ENCODE assay signal across 8 mouse cellular contexts in the genomic region with DNA sequence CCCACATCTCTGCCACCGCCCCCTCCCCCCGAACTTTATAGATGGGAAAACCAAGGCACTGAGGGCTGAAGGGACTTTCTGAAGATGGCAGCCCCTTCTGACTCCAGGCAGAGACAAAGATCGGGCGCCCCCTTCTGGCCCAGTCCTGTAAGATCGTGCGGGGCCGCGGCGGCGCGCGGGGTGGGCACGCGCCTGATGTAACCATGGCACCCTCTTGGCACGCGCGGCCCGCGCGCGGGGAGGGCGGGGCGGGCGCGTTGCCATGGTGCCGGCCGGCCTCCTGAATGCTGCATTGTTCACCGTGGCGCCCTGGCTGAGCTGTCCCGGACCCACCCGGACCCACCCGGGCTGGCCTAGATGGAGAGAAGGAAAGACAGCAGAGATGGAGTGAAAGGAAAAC. TPM values are rescaled to one million over a fixed set of nuclear protein-coding genes. Genes with fewer than 3 reads are reported as not detected.
DNase-seq lines count a peak whose midpoint lies in the region; ATAC-seq and TF ChIP-seq lines count a peak whose summit lies in the region.

No protein-coding gene starts in this region.

- WGBS in forebrain, embryonic 13.5 days: under 1% methylated on average over 32 of the region's 32 CpGs
- WGBS in heart, postnatal 0 days: under 1% methylated on average over 32 of the region's 32 CpGs
- WGBS in liver, embryonic 14.5 days (ENCODE audit: insufficient replicate concordance): under 1% methylated on average over 32 of the region's 32 CpGs
- under 1% methylated on average over 32 of the region's 32 CpGs for WGBS in stomach, embryonic 15.5 days

- peak; percentile 77 to 85 for DNase-seq in CD8-positive naive resting alpha-beta T cell, adult 2 months (ENCODE audit: low read depth in 2 of 2, low spot score in 2 of 2)
- DNase-seq in heart, postnatal 0 days (ENCODE audit: low spot score): peak; percentile 79
- DNase-seq in kidney, postnatal 36 days: peak; percentile 88 to 95
- DNase-seq in liver, embryonic 14.5 days (ENCODE audit: low read depth in 3 of 3, low spot score in 3 of 3): peak; percentile 55 to 64 (median 59)
- peak; percentile 97 for DNase-seq in neural tube, embryonic 10.5 days (ENCODE audit: extremely low spot score, low spot score)

- TF ChIP-seq EP300 in heart, postnatal 0 days (IDR thresholded peaks at IDR 0.05; ENCODE audit: low read depth): no peak
- no peak for TF ChIP-seq EP300 in liver, embryonic 14.5 days (IDR thresholded peaks at IDR 0.05; ENCODE audit: low read depth)

- TF ChIP-seq CTCF in heart, postnatal 0 days (IDR thresholded peaks at IDR 0.05; ENCODE audit: low read depth): peak; percentile 81
- TF ChIP-seq CTCF in liver, embryonic 14.5 days (IDR thresholded peaks at IDR 0.05; ENCODE audit: low read depth): peak; percentile 83

- H3K9me3 ChIP-seq in forebrain, embryonic 13.5 days (replicated peaks): no peaks in the 10 kb centered on the region
- H3K9me3 ChIP-seq in heart, postnatal 0 days (replicated peaks; ENCODE audit: control insufficient read depth, low read length): no peaks in the 10 kb centered on the region
- no peaks in the 10 kb centered on the region for H3K9me3 ChIP-seq in liver, embryonic 14.5 days (ENCODE audit: control insufficient read depth, low read length)
- no peaks in the 10 kb centered on the region for H3K9me3 ChIP-seq in stomach, embryonic 15.5 days

- H3K27ac ChIP-seq in forebrain, embryonic 13.5 days: peak overlapping the region; percentile 71
- H3K27ac ChIP-seq in heart, postnatal 0 days (ENCODE audit: low read depth): no peak overlapping the region
- H3K27ac ChIP-seq in liver, embryonic 14.5 days: no peak overlapping the region
- H3K27ac ChIP-seq in stomach, embryonic 15.5 days: no peak overlapping the region

- peak; percentile 26 for ATAC-seq in cerebellum, adult (ENCODE audit: insufficient number of reproducible peaks, low FRiP score, low TSS enrichment)
- peak; percentile 79 for ATAC-seq in forebrain, embryonic 13.5 days
- ATAC-seq in heart, postnatal 0 days (ENCODE audit: insufficient read depth, low read depth): peak; percentile 78
- peak; percentile 55 for ATAC-seq in liver, embryonic 14.5 days (ENCODE audit: insufficient read depth)
- ATAC-seq in stomach, embryonic 15.5 days (ENCODE audit: insufficient read depth, low FRiP score, low read depth): peak; percentile 82

- H3K4me3 ChIP-seq in forebrain, embryonic 13.5 days: peak overlapping the region; percentile 20
- H3K4me3 ChIP-seq in heart, postnatal 0 days (ENCODE audit: low read depth, low read length): peak overlapping the region; percentile 27
- peak overlapping the region in 1 of 2 experiments; percentile 42; a peak in 2 of 4 replicates for H3K4me3 ChIP-seq in liver, embryonic 14.5 days (ENCODE audit: insufficient read depth in 1 of 2, low read depth in 2 of 2, low read length in 2 of 2)
- H3K4me3 ChIP-seq in stomach, embryonic 15.5 days (replicated peaks): peak overlapping the region; percentile 32

- peak overlapping the region; percentile 28 for H3K9ac ChIP-seq in forebrain, embryonic 13.5 days
- no peak overlapping the region for H3K9ac ChIP-seq in heart, postnatal 0 days (replicated peaks; ENCODE audit: low read depth, low read length)
- peak overlapping the region; percentile 7; the same call in 1 of the 2 replicates for H3K9ac ChIP-seq in liver, embryonic 14.5 days (replicated peaks)
- H3K9ac ChIP-seq in stomach, embryonic 15.5 days: no peak overlapping the region

- H3K4me2 ChIP-seq in forebrain, embryonic 13.5 days: peak overlapping the region; percentile 55
- H3K4me2 ChIP-seq in heart, postnatal 0 days (ENCODE audit: low read depth, low read length): peak overlapping the region; percentile 54
- H3K4me2 ChIP-seq in liver, embryonic 14.5 days (ENCODE audit: low read depth): peak overlapping the region; percentile 66
- H3K4me2 ChIP-seq in stomach, embryonic 15.5 days: peak overlapping the region; percentile 57

- peaks cover 67% of the 10 kb centered on the region for H3K4me1 ChIP-seq in forebrain, embryonic 13.5 days
- peaks cover 12% of the 10 kb centered on the region; the same call in 1 of the 2 replicates for H3K4me1 ChIP-seq in heart, postnatal 0 days (ENCODE audit: control insufficient read depth, insufficient read depth)
- peaks cover 6 to 10% of the 10 kb centered on the region in 2 experiments for H3K4me1 ChIP-seq in liver, embryonic 14.5 days (replicated peaks; ENCODE audit: control insufficient read depth in 2 of 2, insufficient read depth in 2 of 2, low read length in 1 of 2)
- H3K4me1 ChIP-seq in stomach, embryonic 15.5 days: 0 out of 2 replicates have a peak, but pooled peaks cover 8% of the 10 kb centered on the region

- peaks cover 9% of the 10 kb centered on the region; the same call in 1 of the 2 replicates for H3K27me3 ChIP-seq in forebrain, embryonic 13.5 days
- H3K27me3 ChIP-seq in heart, postnatal 0 days (ENCODE audit: control insufficient read depth, insufficient read depth, low read length): no peaks in the 10 kb centered on the region
- H3K27me3 ChIP-seq in liver, embryonic 14.5 days (ENCODE audit: control insufficient read depth, insufficient read depth, low read length): peaks cover 14% of the 10 kb centered on the region
- H3K27me3 ChIP-seq in stomach, embryonic 15.5 days (replicated peaks): peaks cover 25% of the 10 kb centered on the region

- H3K36me3 ChIP-seq in forebrain, embryonic 13.5 days (ENCODE audit: poor library complexity, severe bottlenecking): no peaks in the 10 kb centered on the region
- H3K36me3 ChIP-seq in heart, postnatal 0 days (replicated peaks; ENCODE audit: control insufficient read depth, insufficient read depth, low read length): no peaks in the 10 kb centered on the region
- no peaks in the 10 kb centered on the region for H3K36me3 ChIP-seq in liver, embryonic 14.5 days (replicated peaks; ENCODE audit: control insufficient read depth, insufficient read depth, low read depth)
- no peaks in the 10 kb centered on the region for H3K36me3 ChIP-seq in stomach, embryonic 15.5 days

RNA-seq across cellular contexts. Expression of a gene that starts 10.8 kb away (rescaled TPM):
- polyA plus RNA-seq in forebrain, embryonic 13.5 days (2015; fragmentation: Nextera tagmentation; extraction: Ambion mirVana): 127 and 145 TPM in 2 replicates
- 41.9 and 48.5 TPM in 2 replicates for total RNA-seq in heart, postnatal 0 days (2014; rRNA removed; ENCODE audit: low replicate concordance)
- polyA plus RNA-seq in heart, postnatal 0 days (2015; fragmentation: Nextera tagmentation; extraction: Ambion mirVana): 18.2 TPM in 2 replicates
- polyA plus RNA-seq in liver, embryonic 14.5 days (2012; rRNA removed): 1.2 and 1.4 TPM in 2 replicates
- polyA plus RNA-seq in liver, embryonic 14.5 days (2014; fragmentation: Nextera tagmentation; extraction: Ambion mirVana): 2.5 and 3.1 TPM in 2 replicates
- polyA plus RNA-seq in stomach, embryonic 15.5 days (2015; fragmentation: Nextera tagmentation; extraction: Ambion mirVana): 28.7 and 29.3 TPM in 2 replicates

RNA-seq across cellular contexts. Expression of a gene that starts 11.7 kb away (rescaled TPM):
- 7.3 and 8.2 TPM in 2 replicates for polyA plus RNA-seq in forebrain, embryonic 13.5 days (2015; fragmentation: Nextera tagmentation; extraction: Ambion mirVana)
- 2.1 and 15.4 TPM in 2 replicates for total RNA-seq in heart, postnatal 0 days (2014; rRNA removed; ENCODE audit: low replicate concordance)
- polyA plus RNA-seq in heart, postnatal 0 days (2015; fragmentation: Nextera tagmentation; extraction: Ambion mirVana): 6.2 and 8.0 TPM in 2 replicates
- 1.9 TPM in 2 replicates for polyA plus RNA-seq in liver, embryonic 14.5 days (2012; rRNA removed)
- polyA plus RNA-seq in liver, embryonic 14.5 days (2014; fragmentation: Nextera tagmentation; extraction: Ambion mirVana): 2.5 and 2.7 TPM in 2 replicates
- 6.3 and 6.9 TPM in 2 replicates for polyA plus RNA-seq in stomach, embryonic 15.5 days (2015; fragmentation: Nextera tagmentation; extraction: Ambion mirVana)

RNA-seq across cellular contexts. Expression of a gene that starts 20.4 kb away (rescaled TPM):
- polyA plus RNA-seq in forebrain, embryonic 13.5 days (2015; fragmentation: Nextera tagmentation; extraction: Ambion mirVana): 42.6 and 47.0 TPM in 2 replicates
- total RNA-seq in heart, postnatal 0 days (2014; rRNA removed; ENCODE audit: low replicate concordance): 47.1 and 49.8 TPM in 2 replicates
- 48.1 and 50.0 TPM in 2 replicates for polyA plus RNA-seq in heart, postnatal 0 days (2015; fragmentation: Nextera tagmentation; extraction: Ambion mirVana)
- 24.4 and 31.0 TPM in 2 replicates for polyA plus RNA-seq in liver, embryonic 14.5 days (2012; rRNA removed)
- 50.2 and 55.7 TPM in 2 replicates for polyA plus RNA-seq in liver, embryonic 14.5 days (2014; fragmentation: Nextera tagmentation; extraction: Ambion mirVana)
- polyA plus RNA-seq in stomach, embryonic 15.5 days (2015; fragmentation: Nextera tagmentation; extraction: Ambion mirVana): 52.7 and 54.5 TPM in 2 replicates

RNA-seq across cellular contexts. Expression of a gene that starts 29.6 kb away (rescaled TPM):
- polyA plus RNA-seq in forebrain, embryonic 13.5 days (2015; fragmentation: Nextera tagmentation; extraction: Ambion mirVana): 93.9 and 114 TPM in 2 replicates
- 89.2 and 126 TPM in 2 replicates for total RNA-seq in heart, postnatal 0 days (2014; rRNA removed; ENCODE audit: low replicate concordance)
- polyA plus RNA-seq in heart, postnatal 0 days (2015; fragmentation: Nextera tagmentation; extraction: Ambion mirVana): 111 and 125 TPM in 2 replicates
- 139 and 184 TPM in 2 replicates for polyA plus RNA-seq in liver, embryonic 14.5 days (2012; rRNA removed)
- polyA plus RNA-seq in liver, embryonic 14.5 days (2014; fragmentation: Nextera tagmentation; extraction: Ambion mirVana): 258 and 279 TPM in 2 replicates
- 115 and 130 TPM in 2 replicates for polyA plus RNA-seq in stomach, embryonic 15.5 days (2015; fragmentation: Nextera tagmentation; extraction: Ambion mirVana)

RNA-seq across cellular contexts. Expression of a gene that starts 35.8 kb away (rescaled TPM):
- polyA plus RNA-seq in forebrain, embryonic 13.5 days (2015; fragmentation: Nextera tagmentation; extraction: Ambion mirVana): 549 and 569 TPM in 2 replicates
- 211 and 235 TPM in 2 replicates for total RNA-seq in heart, postnatal 0 days (2014; rRNA removed; ENCODE audit: low replicate concordance)
- 201 and 266 TPM in 2 replicates for polyA plus RNA-seq in heart, postnatal 0 days (2015; fragmentation: Nextera tagmentation; extraction: Ambion mirVana)
- 144 and 262 TPM in 2 replicates for polyA plus RNA-seq in liver, embryonic 14.5 days (2012; rRNA removed)
- polyA plus RNA-seq in liver, embryonic 14.5 days (2014; fragmentation: Nextera tagmentation; extraction: Ambion mirVana): 348 and 351 TPM in 2 replicates
- polyA plus RNA-seq in stomach, embryonic 15.5 days (2015; fragmentation: Nextera tagmentation; extraction: Ambion mirVana): 938 and 1,051 TPM in 2 replicates

Comparison
In these comparisons a context has a peak if more than half of its experiments do, and no peak if none do; other contexts are left out.
1. ATAC-seq: peak in every context shown above with its lines; median percentile 82 in stomach, embryonic 15.5 days; 79 in forebrain, embryonic 13.5 days; 78 in heart, postnatal 0 days; 55 in liver, embryonic 14.5 days; 26 in cerebellum, adult.
2. H3K9ac ChIP-seq: peak in forebrain, embryonic 13.5 days (single experiment) and liver, embryonic 14.5 days (single experiment); none in heart, postnatal 0 days (single experiment) and stomach, embryonic 15.5 days (single experiment).
3. Peak in every context shown above with its lines, with median percentiles within 50 percentile points of each other: DNase-seq and H3K4me2 ChIP-seq.